Mouse (Mus musculus): ENCODE measurements around the gene Efhc1.

DNA sequence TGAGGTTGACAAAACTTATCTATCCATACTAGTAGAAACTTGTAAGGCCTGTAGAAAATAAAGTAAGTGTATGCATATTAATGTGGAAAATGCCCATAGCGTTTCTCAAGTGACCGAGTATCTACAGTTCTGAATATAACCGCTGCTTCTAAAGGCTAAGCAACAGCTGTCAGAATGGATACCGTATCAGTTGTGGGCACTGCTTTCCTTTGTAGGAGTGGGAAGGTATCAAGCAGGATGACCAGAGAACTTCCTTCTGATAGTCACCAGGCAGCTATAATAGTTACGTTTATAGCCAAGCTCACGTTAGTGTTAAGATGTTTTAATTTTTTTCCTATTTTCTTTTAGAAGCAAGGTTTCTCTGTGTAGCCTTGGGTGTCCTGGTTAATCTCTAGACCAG is 22.0 kb downstream of the Efhc1 start:
- TF ChIP-seq CTCF (IDR thresholded peaks at IDR 0.05; ENCODE audit: low read depth) (no peak), EP300 (optimal IDR thresholded peaks at IDR 0.05) (no peak)
